Mouse (Mus musculus) heart, adult 2 months (tissue): ENCODE data around the gene Cpd. TPM values are rescaled to one million over a fixed set of nuclear protein-coding genes. Genes with fewer than 3 reads are reported as not detected.

Source experiments
- DNase-seq, 2 experiments: peaks; one replicate each; pipeline ENCODE4 v3.0.0; 2021
- H3K27ac ChIP-seq: fragments of 200-600 bp; 2 replicates; pipeline ENCODE4 v1.8.1; 2022
- H3K27me3 ChIP-seq: fragments of 200-500 bp; 2 replicates; pipeline ENCODE4 v1.6.1; 2012; ENCODE audit warnings: mild to moderate bottlenecking, low read length, inconsistent platforms, mixed read lengths; ENCODE audit not compliant: control insufficient read depth, insufficient read depth
- H3K36me3 ChIP-seq: fragments of 200-500 bp; 2 replicates; pipeline ENCODE4 v1.6.1; 2012; ENCODE audit warnings: low read length, inconsistent platforms; ENCODE audit not compliant: control insufficient read depth, insufficient read depth
- H3K4me1 ChIP-seq: fragments of 200-500 bp; 2 replicates; pipeline ENCODE4 v1.6.1; 2011; ENCODE audit warnings: low read length; ENCODE audit not compliant: control insufficient read depth, insufficient read depth
- H3K4me3 ChIP-seq: fragments of 200-600 bp; 2 replicates; pipeline ENCODE4 v1.8.1; 2022
- H3K79me2 ChIP-seq: fragments of 200-500 bp; replicated peaks from 2 replicates; pipeline ENCODE4 v1.6.1; 2012; ENCODE audit warnings: mild to moderate bottlenecking, inconsistent platforms, low read length, moderate library complexity, mixed read lengths; ENCODE audit not compliant: control insufficient read depth, insufficient read depth
- H3K9ac ChIP-seq: fragments of 200-500 bp; 2 replicates; pipeline ENCODE4 v1.6.1; 2012; ENCODE audit warnings: low read depth, mild to moderate bottlenecking, control low read depth, inconsistent platforms, low read length, mixed read lengths
- CTCF ChIP-seq: fragments of 200-600 bp; IDR thresholded peaks from 2 replicates; pipeline ENCODE4 v1.8.1; 2022; ENCODE audit warnings: antibody characterized with exemption, mild to moderate bottlenecking, moderate library complexity
- EP300 ChIP-seq: fragments of 200-500 bp; IDR thresholded peaks from 2 replicates; pipeline ENCODE4 v1.6.1; 2011; ENCODE audit warnings: low read depth, low read length, control low read depth; ENCODE audit not compliant: insufficient read depth
- POLR2A ChIP-seq: fragments of 200-500 bp; IDR thresholded peaks from 2 replicates; pipeline ENCODE4 v1.6.1; 2011; ENCODE audit warnings: mild to moderate bottlenecking, low read depth, low read length, control low read depth; ENCODE audit not compliant: insufficient read depth
- WGBS: fragments of 180-500 bp; shearing (Covaris S2); methylation state at CpG from one replicate; pipeline ENCODE4 v1.1.7; 2018; 5-methylcytosine and 5-hydroxymethylcytosine counted together
- intact Hi-C: fragments of 180-260 bp; cut with DNase I; formaldehyde crosslinking; loops from one replicate; pipeline ENCODE4 v1.15.1; 2025
- polyA plus RNA-seq: library from polyadenylated mRNA; depleted of rRNA; stranded (reverse); fragments of >200 nt; gene quantifications from 2 replicates; pipeline ENCODE4 v1.2.3, GENCODE M21; 2012
- total RNA-seq, 2 experiments: library from RNA; stranded (reverse); gene quantifications; 2 replicates each; pipeline ENCODE4 v1.2.3; 2021

The Cpd gene
- total and polyA plus RNA-seq, 3 experiments, result 16.8 to 39.7 (median 34.8) TPM

DNA sequence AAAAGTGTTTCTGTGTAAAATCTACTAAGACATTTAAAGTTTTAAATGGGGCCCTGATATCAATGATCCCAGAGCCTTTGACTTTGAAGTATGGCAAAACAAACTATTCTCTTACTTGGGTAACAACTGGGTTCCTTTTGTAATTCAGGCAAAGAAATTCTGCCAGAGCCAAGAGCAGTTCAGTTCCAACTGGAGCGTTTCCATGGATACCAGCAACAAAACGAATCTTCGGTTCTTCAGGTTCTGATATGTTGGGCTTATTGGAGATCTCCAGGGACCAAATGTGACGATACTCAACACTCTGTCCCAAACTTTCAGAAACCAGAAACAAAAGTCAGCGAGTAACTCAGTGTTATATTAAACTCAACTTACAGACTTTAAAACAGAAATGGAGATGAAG lies 51.5 kb downstream of the Cpd start:
- Histone ChIP-seq H3K4me1 (no peaks in the 10 kb centered on the region), H3K4me3 (no peak overlapping the region), H3K27ac (no peak overlapping the region), H3K79me2 (no peaks in the 10 kb centered on the region), H3K27me3 (no peaks in the 10 kb centered on the region), H3K9ac (no peak overlapping the region), H3K36me3 (peaks cover 5% of the 10 kb centered on the region)
- TF ChIP-seq CTCF (no peak), EP300 (no peak), POLR2A (no peak)
- WGBS, result 73% methylated on average over 5 of the region's 5 CpGs
- DNase-seq, result no peak
- intact Hi-C loops, result no loop called here

GRCm38 (mm10) chr11:76791331-76791730 lies 55.5 kb downstream of the Cpd start:
- 78% methylated on average over 7 of the region's 7 CpGs for WGBS
- Histone ChIP-seq H3K27ac (no peak overlapping the region), H3K4me1 (no peaks in the 10 kb centered on the region), H3K36me3 (peaks cover 3% of the 10 kb centered on the region), H3K27me3 (no peaks in the 10 kb centered on the region), H3K9ac (no peak overlapping the region), H3K79me2 (no peaks in the 10 kb centered on the region), H3K4me3 (no peak overlapping the region)
- intact Hi-C loops, result no loop called here
- DNase-seq, result no peak
- TF ChIP-seq POLR2A (no peak), EP300 (no peak), CTCF (no peak)

- no peak overlapping the region for H3K4me3 ChIP-seq
- intact Hi-C loops, result loop anchor here (1.0 to 2.0 kb wide), 2 partner anchors 105 to 304 kb away; no protein-coding TSS in a partner anchor
- no peaks in the 10 kb centered on the region for H3K79me2 ChIP-seq
- no peaks in the 10 kb centered on the region for H3K27me3 ChIP-seq
- WGBS, result 100% methylated on average over 1 of the region's 1 CpGs
- peaks cover 2% of the 10 kb centered on the region for H3K36me3 ChIP-seq
- H3K4me1 ChIP-seq, result no peaks in the 10 kb centered on the region
- peak; percentile 95 for TF ChIP-seq CTCF
- no peak for TF ChIP-seq EP300
- TF ChIP-seq POLR2A, result no peak
- H3K27ac ChIP-seq, result no peak overlapping the region
- no peak overlapping the region for H3K9ac ChIP-seq
- DNase-seq, result peak; percentile 14 to 32
Measured at GRCm38 (mm10) chr11:76789252-76789651, 57.6 kb downstream of the Cpd start.

DNA sequence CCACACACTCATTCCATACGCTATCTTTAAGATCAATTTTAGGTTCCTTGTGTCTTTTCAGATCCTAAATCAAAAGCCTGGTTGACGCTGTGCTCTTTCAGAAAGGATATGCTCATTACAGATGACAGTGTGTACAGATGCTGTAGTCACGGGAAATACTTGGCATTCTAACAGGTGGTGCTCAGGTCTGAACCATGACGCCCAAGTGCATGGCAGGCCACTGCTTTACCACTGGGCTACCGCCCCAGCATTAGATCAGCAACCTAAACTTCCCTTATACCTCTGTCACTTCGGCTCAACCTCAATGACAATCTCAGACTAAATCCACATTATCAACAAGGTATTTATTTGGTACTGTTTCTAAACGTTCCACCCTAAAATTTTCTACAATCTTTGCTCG lies 71.3 kb downstream of the Cpd start:
- TF ChIP-seq POLR2A, result no peak
- no peak for TF ChIP-seq CTCF
- TF ChIP-seq EP300, result no peak
- Histone ChIP-seq H3K79me2 (no peaks in the 10 kb centered on the region), H3K9ac (no peak overlapping the region), H3K36me3 (no peaks in the 10 kb centered on the region), H3K27me3 (no peaks in the 10 kb centered on the region), H3K4me3 (no peak overlapping the region), H3K27ac (no peak overlapping the region), H3K4me1 (peaks cover 3% of the 10 kb centered on the region; the same call in 1 of the 2 replicates)
- intact Hi-C loops, result no loop called here
- no peak for DNase-seq
- WGBS, result 84% methylated on average over 8 of the region's 8 CpGs

DNA sequence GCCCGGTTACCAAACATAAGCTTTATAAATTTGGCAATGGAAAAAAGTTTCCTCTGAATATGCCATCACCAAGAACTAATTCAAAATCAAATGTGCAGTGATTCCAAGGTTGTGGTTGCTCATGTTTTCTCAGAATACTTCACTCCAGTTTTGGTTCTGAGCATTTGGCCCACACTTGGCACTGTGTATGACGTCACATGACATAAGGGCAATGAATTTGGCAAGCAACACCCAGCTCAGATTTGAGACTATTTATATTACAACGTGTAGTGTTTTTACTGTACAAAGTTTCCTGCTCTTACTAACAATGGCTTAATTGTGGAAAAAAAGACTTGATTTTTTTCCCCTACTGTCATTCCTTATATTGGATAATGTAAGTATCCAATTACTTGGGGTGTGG lies 73.0 kb downstream of the Cpd start:
- H3K4me1 ChIP-seq, result peaks cover 3% of the 10 kb centered on the region; the same call in 1 of the 2 replicates
- H3K9ac ChIP-seq, result no peak overlapping the region
- intact Hi-C loops, result no loop called here
- no peaks in the 10 kb centered on the region for H3K79me2 ChIP-seq
- H3K36me3 ChIP-seq, result no peaks in the 10 kb centered on the region
- H3K27me3 ChIP-seq, result no peaks in the 10 kb centered on the region
- TF ChIP-seq CTCF, result no peak
- TF ChIP-seq POLR2A, result no peak
- DNase-seq, result no peak
- no peak overlapping the region for H3K27ac ChIP-seq
- 26% methylated on average over 3 of the region's 3 CpGs for WGBS
- no peak overlapping the region for H3K4me3 ChIP-seq

- DNase-seq, result no peak
- no peak overlapping the region for H3K9ac ChIP-seq
- no peaks in the 10 kb centered on the region for H3K79me2 ChIP-seq
- TF ChIP-seq POLR2A (no peak), EP300 (no peak), CTCF (no peak)
- no peak overlapping the region for H3K27ac ChIP-seq
- H3K27me3 ChIP-seq, result no peaks in the 10 kb centered on the region
- H3K4me1 ChIP-seq, result peaks cover 3% of the 10 kb centered on the region; the same call in 1 of the 2 replicates
- no peak overlapping the region for H3K4me3 ChIP-seq
- intact Hi-C loops, result no loop called here
- 87% methylated on average over 5 of the region's 5 CpGs for WGBS
- H3K36me3 ChIP-seq, result no peaks in the 10 kb centered on the region
Measured at GRCm38 (mm10) chr11:76770566-76770965, 76.3 kb downstream of the Cpd start.
